In the genomic region with DNA sequence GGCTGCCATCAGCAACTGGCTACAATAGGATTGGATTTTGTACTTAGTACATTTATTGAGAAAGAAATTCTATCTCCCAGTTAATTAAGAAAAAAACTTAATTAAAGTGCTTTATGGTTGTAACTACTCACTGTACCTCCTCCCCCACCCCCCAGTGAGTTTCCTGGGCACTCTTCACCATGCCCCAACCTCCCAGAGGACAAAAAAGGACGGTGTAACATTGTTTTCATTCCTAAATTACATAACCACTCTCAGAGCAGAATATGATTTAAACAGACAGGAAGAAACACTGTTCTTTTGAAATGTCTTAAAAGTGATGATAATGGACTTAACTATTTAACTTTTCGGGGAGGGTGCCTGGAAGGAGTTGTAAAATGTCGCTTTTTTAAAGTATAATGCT, we compare ENCODE assay signal across 35 mouse cellular contexts. TPM values are rescaled to one million over a fixed set of nuclear protein-coding genes. Genes with fewer than 3 reads are reported as not detected.
DNase-seq lines count a peak whose midpoint lies in the region; ATAC-seq and TF ChIP-seq lines count a peak whose summit lies in the region.
"Had no signal": no experiment of that assay in that cellular context is flagged by ENCODE, and none has a peak within 500 bp of the region (broad histone marks: within the 10 kb centered on the region; RNA-seq: fewer than 3 reads in every experiment).

No protein-coding gene starts in this region.

- H3K4me2 ChIP-seq in heart, postnatal 0 days (ENCODE audit: low read depth, low read length), result no peak overlapping the region
- H3K4me2 ChIP-seq: embryonic facial prominence, embryonic 15.5 days; forebrain, embryonic 12.5 days; limb, embryonic 15.5 days; liver, embryonic 13.5 days had no signal

- H3K36me3 ChIP-seq in heart, postnatal 0 days (replicated peaks; ENCODE audit: control insufficient read depth, insufficient read depth, low read length), result peaks cover 24% of the 10 kb centered on the region

- 62% methylated on average over 3 of the region's 3 CpGs for WGBS in heart, postnatal 0 days

- H3K9ac ChIP-seq in heart, postnatal 0 days (replicated peaks; ENCODE audit: low read depth, low read length), result no peak overlapping the region
- H3K9ac ChIP-seq: embryonic facial prominence, embryonic 15.5 days; forebrain, embryonic 12.5 days; forebrain, postnatal 0 days; limb, embryonic 15.5 days; liver, embryonic 13.5 days had no signal

- no peak for TF ChIP-seq EP300 in heart, postnatal 0 days (IDR thresholded peaks at IDR 0.05; ENCODE audit: low read depth)

- intact Hi-C loops in gastrocnemius, adult 2 months (cut with DNase I), result no loop called here
- intact Hi-C loops in gastrocnemius, postnatal 14 days (cut with DNase I; ENCODE audit: low total_unique reads), result no loop called here

- peak overlapping the region; percentile 38; the same call in 1 of the 2 replicates for H3K27ac ChIP-seq in gastrocnemius, adult 2 months
- 0 out of 2 replicates have a peak overlapping the region, but pooled peaks have one; percentile 39 for H3K27ac ChIP-seq in heart, postnatal 0 days (ENCODE audit: low read depth)
- H3K27ac ChIP-seq: forebrain, embryonic 12.5 days; heart, embryonic 10.5 days; limb, embryonic 10.5 days; liver, embryonic 13.5 days had no signal

- H3K4me3 ChIP-seq in gastrocnemius, adult 2 months, result no peak overlapping the region
- no peak overlapping the region for H3K4me3 ChIP-seq in heart, postnatal 0 days (ENCODE audit: low read depth, low read length)
- H3K4me3 ChIP-seq: embryonic facial prominence, embryonic 15.5 days; forebrain, embryonic 12.5 days; heart, embryonic 10.5 days; limb, embryonic 10.5 days; limb, embryonic 15.5 days; liver, embryonic 13.5 days had no signal

- H3K27me3 ChIP-seq in heart, postnatal 0 days (ENCODE audit: control insufficient read depth, insufficient read depth, low read length), result no peaks in the 10 kb centered on the region
- H3K27me3 ChIP-seq: embryonic facial prominence, embryonic 15.5 days; forebrain, embryonic 12.5 days; limb, embryonic 15.5 days; liver, embryonic 13.5 days had no signal

- H3K4me1 ChIP-seq in heart, postnatal 0 days (ENCODE audit: control insufficient read depth, insufficient read depth), result peaks cover 7% of the 10 kb centered on the region; the same call in 1 of the 2 replicates
- H3K4me1 ChIP-seq: embryonic facial prominence, embryonic 15.5 days; forebrain, embryonic 12.5 days; limb, embryonic 10.5 days; limb, embryonic 15.5 days; liver, embryonic 13.5 days had no signal

- TF ChIP-seq CTCF in gastrocnemius, adult 2 months (IDR thresholded peaks at IDR 0.05), result no peak
- no peak for TF ChIP-seq CTCF in heart, postnatal 0 days (IDR thresholded peaks at IDR 0.05; ENCODE audit: low read depth)

- no peak for DNase-seq in gastrocnemius, adult 2 months
- DNase-seq in gastrocnemius, postnatal 14 days, result no peak
- peak; percentile 63 for DNase-seq in heart, postnatal 0 days (ENCODE audit: low spot score)
- DNase-seq in heart, postnatal 4 days, result no peak
- peak; percentile 35 for DNase-seq in lung, postnatal 36 days
- no peak for DNase-seq in lung, postnatal 14 days
- DNase-seq in frontal cortex, postnatal 14 days (ENCODE audit: low spot score in 2 of 2), result no peak
- DNase-seq: adrenal gland, adult 8-10 months; cerebellum, adult 11-12 months; cerebellum, adult 9-11 months; embryo, embryonic 11 days; forebrain, postnatal 0 days; gastrocnemius, postnatal 25 days; kidney, adult 8-10 months; kidney, postnatal 14 days; liver, embryonic 13.5 days; midbrain, embryonic 14.5 days; thymus, postnatal 4 days had no signal

- ATAC-seq in heart, postnatal 0 days (ENCODE audit: insufficient read depth, low read depth), result peak; percentile 73
- ATAC-seq: CD4-positive, CD25-positive, alpha-beta regulatory T cell, adult 4 months; forebrain, postnatal 0 days; hindbrain, embryonic 16.5 days; lung, postnatal 0 days had no signal

- H3K9me3 ChIP-seq in heart, postnatal 0 days (replicated peaks; ENCODE audit: control insufficient read depth, low read length), result no peaks in the 10 kb centered on the region
- H3K9me3 ChIP-seq: embryonic facial prominence, embryonic 15.5 days; forebrain, embryonic 12.5 days; heart, embryonic 10.5 days; limb, embryonic 10.5 days; limb, embryonic 15.5 days; liver, embryonic 13.5 days had no signal

RNA-seq across cellular contexts. Expression of a gene that starts 23.4 kb away (rescaled TPM):
- 10 to 100 TPM; 18.0 to 21.8 TPM for total RNA-seq in gastrocnemius, adult 2 months (2021)
- 10 to 100 TPM; 21.1 to 26.4 TPM for total RNA-seq in gastrocnemius, postnatal 14 days (2021)
- 37.9 and 42.6 TPM in 2 replicates for total RNA-seq in heart, postnatal 0 days (2014; rRNA removed; ENCODE audit: low replicate concordance)
- 88.6 and 91.7 TPM in 2 replicates for polyA plus RNA-seq in heart, postnatal 0 days (2015; fragmentation: Nextera tagmentation; extraction: Ambion mirVana)
- 10 to 100 TPM; 43.6 to 44.8 TPM for total RNA-seq in heart, postnatal 4 days (2021)

RNA-seq across cellular contexts. Expression of a gene that starts 24.8 kb away (rescaled TPM):
- 1 to 10 TPM in 1 of 2 experiments, under 1 TPM in 1; 0.77 to 1.1 TPM for total RNA-seq in gastrocnemius, adult 2 months (2021)
- total RNA-seq in gastrocnemius, postnatal 14 days (2021), result 1 to 10 TPM; 1.3 to 1.8 TPM
- total RNA-seq in heart, postnatal 0 days (2014; rRNA removed; ENCODE audit: low replicate concordance), result 2.9 and 3.5 TPM in 2 replicates
- polyA plus RNA-seq in heart, postnatal 0 days (2015; fragmentation: Nextera tagmentation; extraction: Ambion mirVana), result 1.1 and 1.4 TPM in 2 replicates
- 1 to 10 TPM; 1.4 to 1.5 TPM for total RNA-seq in heart, postnatal 4 days (2021)

RNA-seq across cellular contexts. Expression of a gene that starts 54.7 kb away (rescaled TPM):
- not detected for total RNA-seq in gastrocnemius, adult 2 months (2021)
- total RNA-seq in gastrocnemius, postnatal 14 days (2021), result not detected
- total RNA-seq in heart, postnatal 0 days (2014; rRNA removed; ENCODE audit: low replicate concordance), result not detected in 2 replicates
- polyA plus RNA-seq in heart, postnatal 0 days (2015; fragmentation: Nextera tagmentation; extraction: Ambion mirVana), result not detected in 2 replicates
- total RNA-seq in heart, postnatal 4 days (2021), result not detected
- total RNA-seq: adrenal gland, adult 8-10 months; forebrain, postnatal 0 days; gastrocnemius, postnatal 25 days; heart, postnatal 10 days; left cerebral cortex, postnatal 10 days; monocyte, adult 5-6 weeks had no signal
- polyA plus RNA-seq: CD4-positive, CD25-positive, alpha-beta regulatory T cell, adult 4 months; embryonic facial prominence, embryonic 15.5 days; forebrain, embryonic 12.5 days; forebrain, postnatal 0 days; heart, embryonic 10.5 days; hindbrain, embryonic 11.5 days; hindbrain, embryonic 16.5 days; intestine, embryonic 14.5 days; limb, embryonic 10.5 days; limb, embryonic 15.5 days; liver, embryonic 13.5 days; lung, postnatal 0 days; midbrain, embryonic 14.5 days; neural tube, embryonic 14.5 days; small intestine, adult 2 months; stomach, embryonic 14.5 days; thymus, postnatal 0 days had no signal

Comparison
In these comparisons a context has a peak if more than half of its experiments do, and no peak if none do; other contexts are left out.
1. DNase-seq: peak in heart, postnatal 0 days (single experiment) and lung, postnatal 36 days (single experiment); none in gastrocnemius, adult 2 months (single experiment), gastrocnemius, postnatal 14 days (single experiment), heart, postnatal 4 days (single experiment), lung, postnatal 14 days (single experiment) and frontal cortex, postnatal 14 days (0 of 2).